Mouse (Mus musculus) embryonic facial prominence, embryonic 15.5 days (tissue): Measurements from ENCODE around the gene Dapk1. TPM values are rescaled to one million over a fixed set of nuclear protein-coding genes. Genes with fewer than 3 reads are reported as not detected.

Experiments
- ATAC-seq: fragments of 200-750 bp; cut with Nextera tagmentation; 2 replicates; pipeline ENCODE4 v1.8.0; 2017; ENCODE audit warnings: low read depth, moderate TSS enrichment; ENCODE audit not compliant: insufficient number of reproducible peaks, low FRiP score, low TSS enrichment
- H3K27ac ChIP-seq: fragments of 300-500 bp; sonication (generic); replicated peaks from 2 replicates; pipeline ENCODE4 v1.5.1; 2015; ENCODE audit warnings: mild to moderate bottlenecking, inconsistent platforms
- H3K27me3 ChIP-seq: fragments of 300-500 bp; sonication (generic); 2 replicates; pipeline ENCODE4 v1.6.1; 2015; ENCODE audit warnings: inconsistent platforms
- H3K36me3 ChIP-seq: fragments of 300-500 bp; sonication (generic); 2 replicates; pipeline ENCODE4 v1.6.1; 2015; ENCODE audit warnings: mild to moderate bottlenecking, inconsistent platforms
- H3K4me1 ChIP-seq: fragments of 300-500 bp; sonication (generic); 2 replicates; pipeline ENCODE4 v1.6.1; 2015; ENCODE audit warnings: inconsistent platforms
- H3K4me2 ChIP-seq: fragments of 300-500 bp; sonication (generic); replicated peaks from 2 replicates; pipeline ENCODE4 v1.6.1; 2015; ENCODE audit warnings: mild to moderate bottlenecking, inconsistent platforms
- H3K4me3 ChIP-seq: fragments of 300-500 bp; sonication (generic); replicated peaks from 2 replicates; pipeline ENCODE4 v1.5.1; 2015; ENCODE audit warnings: mild to moderate bottlenecking, inconsistent platforms
- H3K9ac ChIP-seq: fragments of 300-500 bp; sonication (generic); 2 replicates; pipeline ENCODE4 v1.6.1; 2015; ENCODE audit warnings: inconsistent platforms
- H3K9me3 ChIP-seq: fragments of 300-500 bp; sonication (generic); replicated peaks from 2 replicates; pipeline ENCODE4 v1.6.1; 2016; ENCODE audit warnings: inconsistent platforms
- WGBS: fragments of 180-500 bp; shearing (Covaris S2); methylation state at CpG from one replicate; pipeline ENCODE4 v1.1.7; 2015; 5-methylcytosine and 5-hydroxymethylcytosine counted together
- polyA plus RNA-seq: library from polyadenylated mRNA; unstranded; fragments of >200 nt; fragmentation: Nextera tagmentation; extraction: Ambion mirVana; gene quantifications from 2 replicates; pipeline ENCODE4 v1.2.1, GENCODE M21; 2015

The Dapk1 gene
- polyA plus RNA-seq, 1 experiment from 2014 or later, result 20.0 TPM

DNA sequence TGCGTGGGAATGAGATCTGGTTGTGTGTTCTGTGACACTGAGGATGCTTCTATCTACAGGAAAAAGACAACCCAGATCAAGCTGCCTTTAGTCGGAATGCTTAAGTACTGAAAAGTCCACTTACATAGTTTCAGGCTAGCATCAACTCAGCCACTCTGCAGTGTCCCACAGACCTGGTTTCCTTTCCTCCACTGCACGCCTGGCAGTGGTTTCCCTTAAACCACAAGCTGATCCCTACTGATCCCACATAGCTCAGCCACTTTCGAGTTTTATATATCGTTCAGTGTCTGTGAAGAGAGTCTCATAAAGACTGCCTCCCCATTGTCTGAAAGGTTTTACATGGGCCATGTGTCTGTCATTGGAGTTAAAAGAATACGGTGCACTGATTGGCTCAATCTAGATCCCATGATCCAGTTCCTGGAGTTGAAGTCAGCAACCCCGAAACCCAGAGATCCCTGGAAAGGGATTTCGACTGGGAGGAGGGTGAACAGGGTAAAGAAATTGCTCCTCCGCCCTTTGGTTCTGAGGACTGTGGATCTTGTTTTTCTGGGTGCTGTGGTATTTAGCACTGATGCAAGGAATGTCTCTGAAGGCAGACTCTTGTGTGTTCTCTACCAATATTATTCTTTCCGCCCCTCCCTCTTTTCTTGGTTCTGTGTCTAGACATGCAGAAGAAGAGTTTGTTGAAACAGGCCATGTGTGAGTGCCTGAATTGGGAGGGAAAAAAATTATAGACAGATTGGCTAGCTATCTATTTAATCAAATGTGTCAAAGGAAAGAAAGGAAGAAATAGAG is 93.6 kb downstream of the Dapk1 start:
- Histone ChIP-seq H3K36me3 (no peaks in the 10 kb centered on the region), H3K9ac (no peak overlapping the region), H3K27ac (peak overlapping the region; percentile 73), H3K4me3 (no peak overlapping the region), H3K4me1 (peaks cover 19% of the 10 kb centered on the region), H3K4me2 (no peak overlapping the region), H3K9me3 (no peaks in the 10 kb centered on the region), H3K27me3 (no peaks in the 10 kb centered on the region)
- ATAC-seq, result no peak
- WGBS, result 44% methylated on average over 10 of the region's 10 CpGs

DNA sequence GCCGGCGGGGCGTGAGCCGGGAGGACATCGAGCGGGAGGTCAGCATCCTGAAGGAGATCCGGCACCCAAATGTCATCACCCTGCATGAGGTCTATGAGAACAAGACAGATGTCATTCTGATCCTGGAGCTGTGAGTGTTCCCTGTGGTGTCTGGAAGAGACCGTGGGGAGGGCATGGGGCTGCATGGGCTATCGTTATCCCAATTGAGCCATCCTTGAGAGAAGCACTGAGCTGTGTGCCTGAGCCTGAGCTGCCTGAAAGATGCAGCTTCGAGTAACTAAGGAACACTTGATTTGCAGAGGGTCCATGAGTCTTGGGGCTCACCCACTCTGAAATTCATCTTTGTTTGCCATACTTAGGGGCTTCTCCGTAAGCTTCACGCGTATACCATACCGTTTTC is 94.6 kb downstream of the Dapk1 start:
- no peak for ATAC-seq
- whole genome bisulfite sequencing, result 88% methylated on average over 14 of the region's 14 CpGs
- H3K9me3 ChIP-seq, result no peaks in the 10 kb centered on the region
- peaks cover 19% of the 10 kb centered on the region for H3K4me1 ChIP-seq
- H3K27ac ChIP-seq, result peak overlapping the region; percentile 35
- H3K27me3 ChIP-seq, result no peaks in the 10 kb centered on the region
- H3K9ac ChIP-seq, result no peak overlapping the region
- no peaks in the 10 kb centered on the region for H3K36me3 ChIP-seq
- no peak overlapping the region for H3K4me3 ChIP-seq
- H3K4me2 ChIP-seq, result no peak overlapping the region

DNA sequence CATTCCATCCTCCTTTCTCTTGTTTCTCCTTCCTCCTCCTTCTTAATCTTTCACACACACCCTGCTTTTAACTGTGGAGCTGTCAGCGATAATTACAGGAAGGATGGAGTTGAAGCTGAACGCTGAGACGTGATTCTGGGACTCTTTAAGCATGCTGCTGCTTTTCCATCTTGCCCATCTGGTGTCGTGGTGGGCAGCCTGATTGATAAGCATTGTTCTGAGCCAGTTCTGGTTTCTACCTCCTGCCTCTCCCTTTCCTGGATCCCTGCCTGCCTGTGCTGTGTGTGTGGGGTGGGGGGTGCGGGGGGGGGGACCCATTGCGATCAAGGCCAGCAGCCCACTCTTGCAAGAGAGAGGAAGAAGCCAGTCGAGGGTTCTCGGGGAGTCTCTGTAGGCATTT is 95.0 kb downstream of the Dapk1 start:
- H3K27me3 ChIP-seq, result no peaks in the 10 kb centered on the region
- H3K4me2 ChIP-seq, result no peak overlapping the region
- no peak overlapping the region for H3K9ac ChIP-seq
- H3K36me3 ChIP-seq, result no peaks in the 10 kb centered on the region
- 67% methylated on average over 8 of the region's 8 CpGs for WGBS
- peaks cover 19% of the 10 kb centered on the region for H3K4me1 ChIP-seq
- ATAC-seq, result no peak
- no peaks in the 10 kb centered on the region for H3K9me3 ChIP-seq
- H3K4me3 ChIP-seq, result no peak overlapping the region
- peak overlapping the region; percentile 35; the same call in 1 of the 2 replicates for H3K27ac ChIP-seq

DNA sequence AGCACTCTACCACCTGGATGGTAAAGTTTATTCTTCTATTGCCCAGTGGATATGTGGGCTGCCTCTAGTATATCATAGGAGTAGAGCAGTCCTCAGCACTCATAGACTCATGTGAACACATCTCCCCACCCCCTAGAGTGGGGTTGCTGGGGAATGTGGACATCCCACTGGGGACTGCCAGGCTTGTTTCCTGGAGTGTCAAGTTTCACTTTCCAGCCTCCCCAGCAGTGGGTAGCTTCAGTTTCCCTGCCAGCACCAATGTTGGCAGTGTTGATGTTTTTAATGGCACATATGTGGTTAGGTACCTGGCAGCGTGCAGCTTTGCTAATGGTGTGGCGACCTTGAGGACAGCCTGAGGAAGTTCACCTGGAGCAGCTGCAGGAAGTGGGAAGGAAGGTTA is 96.3 kb downstream of the Dapk1 start:
- Histone ChIP-seq H3K4me1 (peaks cover 19% of the 10 kb centered on the region), H3K36me3 (no peaks in the 10 kb centered on the region), H3K9ac (no peak overlapping the region), H3K4me2 (no peak overlapping the region), H3K27me3 (no peaks in the 10 kb centered on the region), H3K4me3 (no peak overlapping the region), H3K9me3 (no peaks in the 10 kb centered on the region), H3K27ac (no peak overlapping the region)
- ATAC-seq, result no peak
- WGBS, result 67% methylated on average over 2 of the region's 2 CpGs

DNA sequence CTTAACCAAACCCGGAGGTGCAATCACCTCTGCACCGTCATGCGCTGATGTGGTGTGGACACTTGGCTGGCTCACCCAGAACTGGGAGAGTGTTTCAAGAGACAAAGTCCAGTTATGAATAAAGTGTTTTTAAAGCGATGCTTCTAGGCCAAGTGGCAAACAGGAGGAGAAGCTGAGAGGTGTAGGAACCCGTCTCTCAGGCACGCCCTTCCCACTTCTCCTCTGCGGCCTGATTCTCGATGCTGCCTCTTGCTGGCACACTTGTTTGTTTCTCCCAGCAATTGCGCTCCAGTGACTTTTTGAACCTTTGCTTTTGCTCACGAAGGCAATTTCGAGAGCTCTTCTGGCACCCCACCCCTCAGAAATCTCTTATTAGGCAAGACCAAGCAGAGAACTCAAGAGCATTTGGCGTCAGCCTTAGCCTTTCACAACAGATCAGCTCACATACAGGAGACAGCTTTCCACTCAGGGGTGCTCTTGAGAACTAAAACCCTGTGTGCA is 100.0 kb downstream of the Dapk1 start:
- Histone ChIP-seq H3K4me3 (no peak overlapping the region), H3K4me2 (no peak overlapping the region), H3K36me3 (peaks cover 3% of the 10 kb centered on the region; the same call in 1 of the 2 replicates), H3K9me3 (no peaks in the 10 kb centered on the region), H3K9ac (no peak overlapping the region), H3K27ac (no peak overlapping the region), H3K27me3 (no peaks in the 10 kb centered on the region), H3K4me1 (peaks cover 6% of the 10 kb centered on the region)
- ATAC-seq, result no peak
- 79% methylated on average over 12 of the region's 12 CpGs for WGBS

DNA sequence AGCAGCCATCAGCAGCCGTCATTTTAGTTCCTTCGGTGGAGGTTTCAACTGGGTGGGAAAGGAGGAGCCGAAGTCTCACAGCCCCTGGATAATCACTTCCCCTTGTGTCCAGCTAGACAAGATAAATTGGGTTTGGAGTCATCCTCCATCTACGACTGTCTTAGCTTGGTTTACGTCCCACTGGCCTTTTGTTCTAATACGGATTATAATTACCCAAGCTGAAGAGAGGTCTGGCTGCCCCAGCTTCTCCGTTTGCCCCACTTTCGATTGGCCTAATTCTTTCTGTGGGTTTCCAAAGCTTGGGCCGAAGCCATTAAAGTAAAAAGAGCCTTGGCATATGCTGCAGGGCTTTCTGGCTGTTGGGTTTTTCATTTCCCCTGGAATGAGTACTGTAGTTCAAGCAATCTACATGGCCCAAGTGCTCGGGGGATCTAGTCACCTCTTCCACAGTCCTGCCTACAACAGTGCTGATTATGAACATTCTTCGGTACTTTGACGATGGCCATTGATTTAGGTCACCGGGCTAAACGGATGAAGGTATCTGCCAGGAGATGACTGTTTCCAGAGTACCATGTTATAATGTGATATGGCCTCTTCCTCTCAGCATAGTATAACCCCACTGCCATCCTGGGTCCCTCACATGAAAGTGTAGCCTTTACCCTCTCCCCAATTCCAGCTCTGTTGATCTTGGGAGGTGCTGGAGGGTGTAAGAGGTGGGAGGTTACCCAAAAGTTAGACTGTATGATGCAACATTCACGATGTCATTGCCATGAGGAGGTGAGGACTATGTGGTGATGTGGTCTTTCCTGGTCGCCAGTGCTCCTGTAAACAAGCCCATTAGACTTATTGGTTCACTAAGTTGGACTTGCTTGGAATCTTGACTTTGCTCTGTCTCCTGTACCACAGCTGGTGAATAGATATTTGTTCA is 106.1 kb downstream of the Dapk1 start:
- Histone ChIP-seq H3K4me1 (0 out of 2 replicates have a peak, but pooled peaks cover 3% of the 10 kb centered on the region), H3K36me3 (peaks cover 3% of the 10 kb centered on the region; the same call in 1 of the 2 replicates), H3K27me3 (no peaks in the 10 kb centered on the region), H3K9me3 (no peaks in the 10 kb centered on the region), H3K9ac (no peak overlapping the region), H3K4me2 (no peak overlapping the region), H3K4me3 (no peak overlapping the region), H3K27ac (no peak overlapping the region)
- WGBS, result 77% methylated on average over 16 of the region's 16 CpGs
- ATAC-seq, result no peak

DNA sequence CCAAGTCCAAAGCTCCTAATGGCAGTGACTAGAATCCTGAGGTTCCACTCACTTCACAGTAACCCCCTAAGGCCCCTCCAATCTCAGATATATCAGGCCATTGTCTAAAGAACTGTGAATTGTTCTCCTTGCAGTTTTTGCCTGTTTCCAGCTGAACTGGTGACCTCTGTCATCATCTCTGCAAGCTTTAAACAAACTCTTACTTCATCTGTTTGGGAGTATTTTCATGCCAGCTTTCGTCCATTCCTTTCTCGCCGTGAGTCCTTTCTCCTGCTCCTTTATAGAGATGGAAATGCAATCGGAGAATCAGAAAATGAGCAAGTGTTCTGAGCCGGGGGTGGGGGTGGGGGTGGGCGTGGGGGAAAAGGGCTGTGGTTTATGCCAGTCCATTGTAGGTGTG is 107.4 kb downstream of the Dapk1 start:
- 85% methylated on average over 6 of the region's 6 CpGs for WGBS

DNA sequence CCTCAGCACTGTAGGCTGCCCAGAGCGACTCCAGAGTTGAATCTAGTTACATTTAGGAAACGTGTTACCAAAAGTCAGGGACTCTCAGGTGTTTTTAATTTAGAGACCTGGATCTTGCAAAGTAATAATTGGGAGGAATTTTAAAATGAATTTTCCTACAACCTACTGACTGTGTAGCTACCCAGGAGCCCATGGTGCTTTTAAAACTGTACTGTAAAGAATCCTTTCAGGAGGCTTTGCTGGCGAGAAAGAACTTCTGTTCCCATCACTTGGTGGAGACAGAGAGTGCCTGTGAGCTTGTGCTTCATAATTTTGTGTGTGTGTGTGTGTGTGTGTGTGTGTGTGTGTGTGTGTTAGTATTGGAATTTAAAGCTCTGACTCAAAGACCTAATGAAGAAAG is 109.2 kb downstream of the Dapk1 start:
- 0 out of 2 replicates have a peak, but pooled peaks cover 3% of the 10 kb centered on the region for H3K4me1 ChIP-seq
- H3K36me3 ChIP-seq, result no peaks in the 10 kb centered on the region
- H3K4me3 ChIP-seq, result no peak overlapping the region
- H3K9ac ChIP-seq, result no peak overlapping the region
- no peaks in the 10 kb centered on the region for H3K27me3 ChIP-seq
- no peak for ATAC-seq
- no peaks in the 10 kb centered on the region for H3K9me3 ChIP-seq
- no peak overlapping the region for H3K4me2 ChIP-seq
- WGBS, result 49% methylated on average over 3 of the region's 3 CpGs
- no peak overlapping the region; the same call in 1 of the 2 replicates for H3K27ac ChIP-seq

More for the DNA sequence above, 107.4 kb downstream of the Dapk1 start:
- Histone ChIP-seq H3K27me3 (no peaks in the 10 kb centered on the region), H3K4me3 (no peak overlapping the region), H3K4me2 (no peak overlapping the region), H3K36me3 (peaks cover 3% of the 10 kb centered on the region; the same call in 1 of the 2 replicates), H3K27ac (no peak overlapping the region), H3K4me1 (0 out of 2 replicates have a peak, but pooled peaks cover 3% of the 10 kb centered on the region), H3K9ac (no peak overlapping the region), H3K9me3 (no peaks in the 10 kb centered on the region)
- ATAC-seq, result no peak

DNA sequence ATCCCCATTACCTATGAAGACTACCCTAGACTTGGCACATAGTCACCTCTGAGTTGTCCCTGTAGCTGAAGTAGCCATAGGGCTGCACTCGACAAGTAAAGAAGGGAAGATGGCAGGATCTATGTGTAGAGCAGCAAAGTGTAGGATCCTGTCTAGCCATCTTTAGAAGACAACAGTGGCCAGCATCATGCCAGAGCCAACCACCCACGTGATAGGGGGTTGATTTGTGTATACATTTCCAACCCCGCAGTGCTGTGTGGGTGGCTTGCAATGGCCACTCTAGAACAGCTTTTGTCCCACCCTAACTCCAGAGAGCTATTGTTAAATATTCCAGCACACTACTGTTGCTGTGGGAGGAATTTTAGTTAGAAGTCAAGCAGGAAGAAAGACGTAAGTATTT is 111.8 kb downstream of the Dapk1 start:
- Histone ChIP-seq H3K36me3 (no peaks in the 10 kb centered on the region), H3K27me3 (no peaks in the 10 kb centered on the region), H3K4me2 (no peak overlapping the region), H3K9me3 (no peaks in the 10 kb centered on the region), H3K4me1 (0 out of 2 replicates have a peak, but pooled peaks cover 3% of the 10 kb centered on the region), H3K27ac (no peak overlapping the region), H3K4me3 (no peak overlapping the region), H3K9ac (no peak overlapping the region)
- ATAC-seq, result no peak
- whole genome bisulfite sequencing, result 89% methylated on average over 4 of the region's 4 CpGs

DNA sequence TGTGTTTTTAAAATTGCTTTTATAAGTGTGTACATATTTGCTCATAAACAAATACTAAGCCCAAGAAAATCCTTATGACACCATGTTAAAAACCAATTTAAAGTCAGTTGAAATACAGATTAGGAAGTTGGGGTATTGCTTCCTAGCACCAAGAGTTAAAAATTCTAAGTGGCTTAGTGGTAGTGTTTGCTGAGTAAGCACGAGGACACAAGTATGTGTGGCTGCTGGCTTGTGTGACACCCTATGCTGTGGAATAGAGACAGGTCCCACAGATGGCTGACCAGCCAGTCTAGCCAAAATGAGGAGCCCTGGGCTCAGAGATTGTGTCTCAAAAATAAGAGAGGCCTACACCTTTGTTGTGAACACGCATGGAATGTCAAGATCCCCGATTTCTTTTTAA is 114.4 kb downstream of the Dapk1 start:
- Histone ChIP-seq H3K4me2 (no peak overlapping the region), H3K27ac (no peak overlapping the region), H3K9me3 (no peaks in the 10 kb centered on the region), H3K36me3 (peaks cover 21% of the 10 kb centered on the region; the same call in 1 of the 2 replicates), H3K27me3 (no peaks in the 10 kb centered on the region), H3K9ac (no peak overlapping the region), H3K4me3 (no peak overlapping the region), H3K4me1 (no peaks in the 10 kb centered on the region)
- 78% methylated on average over 3 of the region's 3 CpGs for WGBS
- ATAC-seq, result no peak

DNA sequence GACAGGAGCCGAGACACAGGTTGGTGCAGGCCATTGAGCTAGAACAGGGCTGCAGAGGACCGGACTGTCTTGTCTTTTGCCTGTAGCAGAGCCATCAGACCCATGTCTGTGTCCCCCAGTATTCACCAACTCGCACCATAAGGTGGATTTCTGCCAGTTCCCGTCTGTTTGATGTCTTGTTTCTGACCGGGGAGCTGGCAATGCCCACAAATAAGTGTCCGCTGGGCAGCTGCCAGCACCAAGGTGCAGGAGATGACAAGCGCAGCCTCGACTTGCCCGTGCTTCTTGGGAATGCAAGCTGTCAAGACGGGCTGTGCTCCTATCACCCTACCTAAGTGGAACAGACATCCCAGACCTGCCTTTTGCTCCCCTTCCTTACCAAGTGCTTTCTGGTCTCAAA is 115.7 kb downstream of the Dapk1 start:
- H3K4me2 ChIP-seq, result no peak overlapping the region
- H3K36me3 ChIP-seq, result peaks cover 23% of the 10 kb centered on the region; the same call in 1 of the 2 replicates
- WGBS, result 84% methylated on average over 10 of the region's 10 CpGs
- ATAC-seq, result no peak
- no peak overlapping the region for H3K4me3 ChIP-seq
- no peaks in the 10 kb centered on the region for H3K27me3 ChIP-seq
- no peak overlapping the region for H3K27ac ChIP-seq
- H3K9me3 ChIP-seq, result no peaks in the 10 kb centered on the region
- no peak overlapping the region for H3K9ac ChIP-seq
- H3K4me1 ChIP-seq, result no peaks in the 10 kb centered on the region
